Mouse (Mus musculus): ENCODE measurements around the gene Copa. TPM values are rescaled to one million over a fixed set of nuclear protein-coding genes. Genes with fewer than 3 reads are reported as not detected.

Copa gene
- polyA plus RNA-seq, 1 experiment from 2014 or later = 219 TPM

DNA sequence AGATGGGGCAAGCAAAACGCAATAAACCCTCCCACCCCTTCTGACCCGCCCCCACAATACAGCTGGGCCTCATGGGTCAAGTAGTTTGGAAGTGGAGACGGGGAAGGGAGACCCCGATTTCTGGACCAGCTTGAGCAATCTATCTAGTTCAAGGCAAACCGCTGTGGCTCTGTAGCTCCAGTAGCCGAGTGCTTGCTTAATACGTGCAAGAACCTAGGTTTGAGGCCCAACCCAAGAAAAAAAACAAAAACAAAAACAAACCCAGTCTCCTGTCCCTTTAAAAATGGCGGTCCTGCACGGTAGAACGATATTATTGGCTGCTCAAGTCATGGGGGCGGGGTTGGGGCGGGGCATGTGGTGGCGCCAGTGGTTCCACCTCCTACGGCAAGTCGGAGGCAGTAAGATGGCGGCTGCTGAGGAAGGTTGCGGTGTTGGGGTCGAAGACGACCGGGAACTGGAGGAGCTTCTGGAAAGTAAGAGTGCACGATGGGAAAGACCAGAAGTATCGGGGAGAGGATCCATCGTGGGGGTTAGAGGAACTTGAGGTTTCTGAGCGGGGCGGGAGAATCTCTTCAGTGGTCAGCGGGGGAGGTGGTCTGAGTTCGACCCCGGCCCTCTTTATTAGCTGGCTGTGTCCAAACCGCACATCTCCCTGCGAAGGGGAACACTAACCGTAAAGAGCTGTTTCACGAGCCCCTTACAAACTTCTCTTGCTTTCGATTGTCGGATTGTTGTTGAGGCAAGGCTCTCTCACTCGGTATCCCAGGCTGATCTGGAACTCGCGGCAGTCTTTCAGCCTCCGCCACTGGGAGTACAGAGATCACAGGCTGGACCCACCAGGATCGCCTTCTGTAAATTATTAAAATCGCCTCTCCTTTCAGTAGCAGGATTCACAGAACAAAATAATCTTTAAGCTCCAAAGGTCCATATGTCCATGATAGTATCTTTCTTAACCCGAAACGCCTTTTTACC is 44.3 kb downstream of the Copa start, which contains the start of gene Pex19:
Pex19 (plus strand) TSS at position 380 of the 972 bp plus-strand sequence.
- Histone ChIP-seq H3K4me1 (replicated peaks) (peaks cover 7% of the 10 kb centered on the region), H3K4me3 (replicated peaks) (peak within 1 kb of the TSS; percentile 78), H3K27ac (0 out of 2 replicates have a peak within 1 kb of the TSS, but pooled peaks have one; percentile 50), H3K36me3 (peaks cover 55% of the 10 kb centered on the region), H3K27me3 (no peaks in the 10 kb centered on the region), H3K9ac (replicated peaks) (peak within 1 kb of the TSS; percentile 81), H3K4me2 (peak within 1 kb of the TSS; percentile 78), H3K9me3 (no peaks in the 10 kb centered on the region)
- 2% methylated on average over 42 of the region's 42 CpGs for WGBS
- peak; percentile 95 for ATAC-seq (ENCODE audit: insufficient number of reproducible peaks, insufficient read depth, low FRiP score, low TSS enrichment, low read depth)

DNA sequence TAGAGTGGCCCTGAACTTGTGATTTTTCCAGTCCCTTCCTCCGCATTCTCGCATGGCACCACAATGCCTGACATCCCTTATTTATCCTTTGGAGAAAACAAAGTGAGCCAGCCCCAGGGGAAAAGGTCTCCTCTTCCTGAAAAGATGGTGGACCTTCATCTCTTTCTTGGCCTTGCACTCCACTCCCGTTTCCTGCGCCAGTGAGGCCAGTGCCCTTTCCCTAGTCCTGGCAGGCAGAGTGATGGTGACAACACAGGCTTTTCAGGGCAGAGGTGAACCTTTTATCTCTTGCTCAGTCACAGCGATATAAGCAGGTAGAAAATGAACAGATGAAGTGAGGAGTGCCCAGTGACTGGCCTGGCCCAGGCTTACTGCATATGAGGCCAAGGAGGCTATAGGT is 45.2 kb downstream of the Copa start:
- Histone ChIP-seq H3K9ac (replicated peaks) (peak overlapping the region; percentile 81), H3K9me3 (no peaks in the 10 kb centered on the region), H3K27me3 (no peaks in the 10 kb centered on the region), H3K27ac (no peak overlapping the region), H3K4me2 (peak overlapping the region; percentile 78), H3K4me3 (replicated peaks) (peak overlapping the region; percentile 78), H3K36me3 (peaks cover 55% of the 10 kb centered on the region), H3K4me1 (replicated peaks) (peaks cover 7% of the 10 kb centered on the region)
- no peak for ATAC-seq (ENCODE audit: insufficient number of reproducible peaks, insufficient read depth, low FRiP score, low TSS enrichment, low read depth)
- whole genome bisulfite sequencing = 44% methylated on average over 5 of the region's 5 CpGs

DNA sequence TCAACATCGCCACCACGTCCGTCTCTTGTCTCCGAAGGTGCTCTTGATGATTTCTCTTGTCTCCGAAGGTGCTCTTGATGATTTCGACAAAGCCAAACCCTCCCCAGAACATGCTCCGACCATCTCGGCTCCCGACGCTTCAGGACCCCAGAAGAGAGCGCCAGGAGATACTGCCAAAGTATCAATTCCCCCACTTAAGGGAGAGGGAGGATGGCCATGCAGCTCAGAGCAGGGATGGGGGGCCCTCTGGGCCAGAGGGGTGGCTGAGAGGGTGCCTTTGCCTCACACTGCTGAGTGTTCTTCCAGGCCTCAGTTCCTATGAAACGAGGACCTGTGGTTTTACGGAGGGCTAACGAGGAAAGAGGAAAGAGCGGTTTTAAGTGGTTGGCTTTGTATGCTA is 46.2 kb downstream of the Copa start:
- Histone ChIP-seq H3K9ac (replicated peaks) (no peak overlapping the region), H3K36me3 (peaks cover 54% of the 10 kb centered on the region), H3K27me3 (no peaks in the 10 kb centered on the region), H3K4me2 (no peak overlapping the region), H3K9me3 (no peaks in the 10 kb centered on the region), H3K4me1 (replicated peaks) (peaks cover 7% of the 10 kb centered on the region), H3K4me3 (replicated peaks) (no peak overlapping the region), H3K27ac (no peak overlapping the region)
- WGBS = 89% methylated on average over 15 of the region's 15 CpGs
- no peak for ATAC-seq (ENCODE audit: insufficient number of reproducible peaks, insufficient read depth, low FRiP score, low TSS enrichment, low read depth)

DNA sequence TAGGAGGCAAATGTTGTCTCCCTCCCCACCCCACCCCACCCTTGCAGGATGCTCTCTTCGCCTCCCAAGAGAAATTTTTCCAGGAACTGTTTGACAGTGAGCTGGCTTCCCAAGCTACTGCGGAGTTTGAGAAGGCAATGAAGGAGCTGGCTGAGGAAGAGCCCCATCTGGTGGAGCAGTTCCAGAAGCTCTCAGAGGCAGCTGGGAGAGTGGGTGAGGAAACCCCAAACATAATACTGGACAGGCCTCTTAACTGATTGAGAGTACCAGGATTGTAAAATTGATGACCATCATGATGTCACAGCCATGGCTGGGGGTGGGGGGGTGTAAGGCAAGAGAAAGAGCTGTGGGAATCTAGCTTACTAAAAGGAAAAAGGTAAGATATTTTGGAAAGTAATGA is 46.8 kb downstream of the Copa start:
- H3K4me1 ChIP-seq (replicated peaks) = peaks cover 7% of the 10 kb centered on the region
- H3K27ac ChIP-seq = no peak overlapping the region
- H3K4me2 ChIP-seq = no peak overlapping the region
- H3K9ac ChIP-seq (replicated peaks) = no peak overlapping the region
- no peaks in the 10 kb centered on the region for H3K27me3 ChIP-seq
- whole genome bisulfite sequencing = 66% methylated on average over 2 of the region's 2 CpGs
- no peak for ATAC-seq (ENCODE audit: insufficient number of reproducible peaks, insufficient read depth, low FRiP score, low TSS enrichment, low read depth)
- peaks cover 56% of the 10 kb centered on the region for H3K36me3 ChIP-seq
- no peaks in the 10 kb centered on the region for H3K9me3 ChIP-seq
- no peak overlapping the region for H3K4me3 ChIP-seq (replicated peaks)

DNA sequence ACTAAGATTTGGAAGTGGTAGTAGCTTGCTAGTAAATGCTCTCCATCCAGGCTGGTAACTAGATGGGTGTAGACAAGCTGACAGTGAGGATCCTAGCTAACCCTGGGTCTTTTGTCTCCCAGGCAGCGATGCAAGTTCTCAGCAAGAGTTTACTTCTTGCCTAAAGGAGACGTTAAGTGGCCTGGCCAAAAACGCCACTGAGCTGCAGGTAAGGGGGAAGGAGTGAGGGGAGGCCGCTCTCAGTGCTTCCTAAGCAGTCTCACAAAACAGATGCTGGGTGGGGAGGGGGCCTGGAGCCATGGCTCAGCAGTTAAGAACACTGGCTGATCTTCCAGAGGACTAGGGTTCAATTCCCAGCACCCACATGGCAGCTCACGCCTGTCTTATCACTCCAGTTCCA is 47.5 kb downstream of the Copa start:
- ATAC-seq (ENCODE audit: insufficient number of reproducible peaks, insufficient read depth, low FRiP score, low TSS enrichment, low read depth) = no peak
- Histone ChIP-seq H3K36me3 (peaks cover 63% of the 10 kb centered on the region), H3K4me3 (replicated peaks) (no peak overlapping the region), H3K9me3 (no peaks in the 10 kb centered on the region), H3K4me2 (no peak overlapping the region), H3K27ac (no peak overlapping the region), H3K4me1 (replicated peaks) (peaks cover 7% of the 10 kb centered on the region), H3K27me3 (no peaks in the 10 kb centered on the region), H3K9ac (replicated peaks) (no peak overlapping the region)
- WGBS = 92% methylated on average over 5 of the region's 5 CpGs

DNA sequence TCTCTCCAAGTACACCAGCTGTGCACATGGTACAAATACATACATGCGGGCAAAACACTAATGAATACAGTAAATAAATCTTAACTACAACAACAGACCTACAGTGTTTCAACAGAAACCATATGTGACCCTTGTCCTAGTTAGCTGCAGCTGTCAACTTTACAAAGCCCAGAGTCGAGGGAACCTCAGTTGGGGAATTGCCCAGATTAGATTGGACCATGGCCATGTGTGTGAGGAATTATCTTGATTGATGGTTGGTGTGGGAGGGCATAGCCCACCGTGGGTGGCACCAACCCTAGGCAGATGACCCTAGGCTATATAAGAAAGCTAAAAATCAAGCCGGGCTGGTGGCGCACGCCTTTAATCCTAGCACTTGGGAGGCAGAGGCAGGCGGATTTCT is 50.0 kb downstream of the Copa start:
- Histone ChIP-seq H3K4me2 (no peak overlapping the region), H3K4me1 (replicated peaks) (peaks cover 7% of the 10 kb centered on the region), H3K9me3 (no peaks in the 10 kb centered on the region), H3K9ac (replicated peaks) (no peak overlapping the region), H3K27me3 (no peaks in the 10 kb centered on the region), H3K36me3 (peaks cover 78% of the 10 kb centered on the region), H3K4me3 (replicated peaks) (no peak overlapping the region), H3K27ac (no peak overlapping the region)
- ATAC-seq (ENCODE audit: insufficient number of reproducible peaks, insufficient read depth, low FRiP score, low TSS enrichment, low read depth) = no peak
- WGBS = 73% methylated on average over 7 of the region's 7 CpGs

DNA sequence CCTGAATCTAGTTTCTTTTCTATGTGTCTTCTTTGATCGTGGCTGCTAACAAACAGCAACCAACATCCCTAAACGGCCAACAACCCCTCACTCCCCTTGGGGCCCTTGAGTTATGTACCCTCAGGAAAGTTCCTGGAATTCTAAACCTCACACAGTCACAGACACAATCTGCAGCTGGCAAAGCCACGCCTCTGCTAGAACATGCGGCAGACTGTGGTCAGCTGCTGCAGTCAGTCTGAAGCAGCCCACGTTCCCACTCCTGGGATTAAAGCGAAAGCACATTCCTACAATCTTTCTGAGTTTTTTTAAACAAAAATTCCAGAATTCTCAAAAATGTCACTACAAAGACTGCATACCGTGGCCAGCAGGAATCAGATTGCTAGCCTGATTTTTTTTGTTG is 51.2 kb downstream of the Copa start:
- no peak for ATAC-seq (ENCODE audit: insufficient number of reproducible peaks, insufficient read depth, low FRiP score, low TSS enrichment, low read depth)
- H3K9ac ChIP-seq (replicated peaks) = no peak overlapping the region

DNA sequence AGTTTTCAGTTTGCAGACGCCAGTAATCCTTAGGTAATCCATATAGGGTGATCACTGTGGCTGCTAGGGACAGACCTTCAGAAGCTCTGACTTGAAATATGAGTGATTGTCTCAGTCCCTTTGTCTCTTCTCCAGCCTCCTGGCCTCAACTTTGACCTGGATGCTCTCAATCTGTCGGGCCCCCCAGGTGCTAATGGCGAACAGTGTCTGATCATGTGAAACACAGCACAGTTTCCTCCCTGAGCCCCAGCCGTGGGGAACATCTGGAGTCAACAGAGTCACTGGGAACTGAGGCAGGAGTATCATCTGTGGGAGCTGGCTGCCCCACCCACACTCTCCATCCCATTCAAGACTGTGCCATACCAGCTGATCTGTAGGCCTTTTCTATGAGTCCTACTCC is 51.7 kb downstream of the Copa start:
- Histone ChIP-seq H3K27me3 (no peaks in the 10 kb centered on the region), H3K4me2 (no peak overlapping the region), H3K4me1 (replicated peaks) (0 out of 2 replicates have a peak, but pooled peaks cover 3% of the 10 kb centered on the region), H3K9me3 (no peaks in the 10 kb centered on the region), H3K4me3 (replicated peaks) (no peak overlapping the region), H3K27ac (peak overlapping the region; percentile 66; the same call in 1 of the 2 replicates), H3K9ac (replicated peaks) (no peak overlapping the region), H3K36me3 (peaks cover 70% of the 10 kb centered on the region)
- ATAC-seq (ENCODE audit: insufficient number of reproducible peaks, insufficient read depth, low FRiP score, low TSS enrichment, low read depth) = no peak
- WGBS = 84% methylated on average over 4 of the region's 4 CpGs

More for the DNA sequence above, 51.2 kb downstream of the Copa start:
- H3K9me3 ChIP-seq = no peaks in the 10 kb centered on the region
- H3K27me3 ChIP-seq = no peaks in the 10 kb centered on the region
- H3K4me2 ChIP-seq = no peak overlapping the region
- H3K36me3 ChIP-seq = peaks cover 75% of the 10 kb centered on the region
- H3K27ac ChIP-seq = peak overlapping the region; percentile 53; the same call in 1 of the 2 replicates
- H3K4me1 ChIP-seq (replicated peaks) = 0 out of 2 replicates have a peak, but pooled peaks cover under 1% of the 10 kb centered on the region
- 84% methylated on average over 7 of the region's 7 CpGs for WGBS
- H3K4me3 ChIP-seq (replicated peaks) = no peak overlapping the region

DNA sequence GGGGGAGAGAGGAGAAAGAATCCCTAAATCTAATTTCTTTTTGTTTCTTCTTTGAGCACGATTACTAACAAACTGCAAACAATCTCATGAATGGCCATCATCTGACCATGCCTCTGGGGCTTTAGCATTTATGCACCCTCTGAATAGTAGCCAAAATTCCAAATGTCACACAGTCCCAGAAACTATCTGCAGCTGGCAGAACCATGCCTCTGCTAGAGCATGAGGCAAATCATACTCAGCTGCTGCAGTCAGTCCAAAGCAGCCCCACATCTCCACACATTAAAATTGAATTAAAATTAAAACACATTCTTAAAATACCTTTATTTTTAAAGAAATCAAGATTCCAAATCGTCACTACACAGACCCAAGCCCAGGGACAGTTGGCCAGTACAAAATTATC is 57.8 kb downstream of the Copa start:
- WGBS = 79% methylated on average over 2 of the region's 2 CpGs
- Histone ChIP-seq H3K4me1 (replicated peaks) (0 out of 2 replicates have a peak, but pooled peaks cover 3% of the 10 kb centered on the region), H3K27ac (no peak overlapping the region), H3K9ac (replicated peaks) (no peak overlapping the region), H3K9me3 (no peaks in the 10 kb centered on the region), H3K4me2 (no peak overlapping the region), H3K36me3 (peaks cover 11% of the 10 kb centered on the region), H3K27me3 (no peaks in the 10 kb centered on the region), H3K4me3 (replicated peaks) (no peak overlapping the region)
- no peak for ATAC-seq (ENCODE audit: insufficient number of reproducible peaks, insufficient read depth, low FRiP score, low TSS enrichment, low read depth)

DNA sequence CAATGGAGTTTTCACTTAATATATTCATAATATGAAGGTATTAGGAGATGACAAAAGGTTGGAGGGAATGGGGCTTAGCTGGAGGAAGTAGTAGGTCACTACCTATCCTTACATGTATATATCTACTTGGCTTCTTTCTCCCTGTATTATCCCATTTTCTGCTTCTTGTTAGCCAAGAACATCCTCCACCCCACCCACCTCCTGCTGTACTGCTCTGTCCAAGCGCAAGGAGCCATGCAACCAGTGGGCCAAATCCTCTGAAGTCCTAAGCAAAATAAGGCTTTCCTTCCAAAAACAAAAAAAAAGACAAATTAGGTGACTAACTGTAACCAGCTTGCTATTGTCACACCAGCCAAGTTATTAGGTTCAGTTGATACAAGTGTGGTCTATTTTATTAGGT is 58.5 kb downstream of the Copa start:
- H3K4me1 ChIP-seq (replicated peaks) = 0 out of 2 replicates have a peak, but pooled peaks cover 3% of the 10 kb centered on the region
- H3K9ac ChIP-seq (replicated peaks) = no peak overlapping the region
- no peak overlapping the region for H3K27ac ChIP-seq
- no peaks in the 10 kb centered on the region for H3K27me3 ChIP-seq
- H3K4me2 ChIP-seq = no peak overlapping the region
- H3K36me3 ChIP-seq = peaks cover 4% of the 10 kb centered on the region
- WGBS = 90% methylated on average over 1 of the region's 1 CpGs
- no peaks in the 10 kb centered on the region for H3K9me3 ChIP-seq
- H3K4me3 ChIP-seq (replicated peaks) = no peak overlapping the region
- ATAC-seq (ENCODE audit: insufficient number of reproducible peaks, insufficient read depth, low FRiP score, low TSS enrichment, low read depth) = no peak

DNA sequence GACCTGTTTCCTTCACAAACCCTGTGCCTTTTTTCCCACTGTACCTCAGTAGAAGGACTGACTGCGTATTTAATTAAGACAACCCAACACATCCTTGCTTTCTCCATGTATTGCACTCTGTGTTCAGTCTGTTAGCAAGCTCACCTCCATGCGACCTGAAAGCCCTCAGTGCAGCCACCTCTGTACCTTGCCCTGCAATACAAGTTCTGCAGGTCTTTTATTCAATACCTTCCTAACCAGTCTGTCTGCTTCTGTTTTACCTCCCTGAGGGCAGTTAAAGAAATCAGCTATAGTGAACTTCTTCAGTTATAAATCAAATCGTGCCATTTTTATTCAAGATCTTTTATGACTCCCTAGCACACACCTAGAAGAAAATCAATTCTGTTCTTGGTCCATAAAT is 59.2 kb downstream of the Copa start:
- H3K27me3 ChIP-seq = no peaks in the 10 kb centered on the region
- no peaks in the 10 kb centered on the region for H3K9me3 ChIP-seq
- H3K4me1 ChIP-seq (replicated peaks) = 0 out of 2 replicates have a peak, but pooled peaks cover 3% of the 10 kb centered on the region
- whole genome bisulfite sequencing = 74% methylated on average over 3 of the region's 3 CpGs
- H3K36me3 ChIP-seq = no peaks in the 10 kb centered on the region
- no peak overlapping the region for H3K9ac ChIP-seq (replicated peaks)
- H3K4me3 ChIP-seq (replicated peaks) = no peak overlapping the region
- no peak for ATAC-seq (ENCODE audit: insufficient number of reproducible peaks, insufficient read depth, low FRiP score, low TSS enrichment, low read depth)
- no peak overlapping the region for H3K27ac ChIP-seq
- H3K4me2 ChIP-seq = no peak overlapping the region
